Mouse (Mus musculus) midbrain, postnatal 0 days (tissue): Measurements from ENCODE around the gene Shisa2. TPM values are rescaled to one million over a fixed set of nuclear protein-coding genes. Genes with fewer than 3 reads are reported as not detected.

Experiments used
- ATAC-seq: fragments of 200-750 bp; cut with Nextera tagmentation; 2 replicates; pipeline ENCODE4 v1.8.0; 2017; ENCODE audit warnings: moderate number of reproducible peaks, mild to moderate bottlenecking, moderate TSS enrichment, moderate library complexity; ENCODE audit not compliant: low FRiP score
- DNase-seq: peaks from one replicate; pipeline ENCODE4 v3.0.0-alpha.2; 2015; ENCODE audit warnings: low spot score
- H3K27ac ChIP-seq: fragments of 300-500 bp; sonication (generic); 2 replicates; pipeline ENCODE4 v1.5.1; 2014; ENCODE audit warnings: low read depth, mild to moderate bottlenecking, low read length, mixed read lengths
- H3K27me3 ChIP-seq: fragments of 300-500 bp; sonication (generic); 2 replicates; pipeline ENCODE4 v1.6.1; 2014; ENCODE audit warnings: low read length, control low read depth, mixed read lengths; ENCODE audit not compliant: insufficient read depth
- H3K36me3 ChIP-seq: fragments of 300-500 bp; sonication (generic); 2 replicates; pipeline ENCODE4 v1.6.1; 2014; ENCODE audit warnings: low read length, control low read depth, mixed read lengths; ENCODE audit not compliant: insufficient read depth
- H3K4me1 ChIP-seq: fragments of 300-500 bp; sonication (generic); 2 replicates; pipeline ENCODE4 v1.6.1; 2014; ENCODE audit warnings: mild to moderate bottlenecking, control low read depth, antibody characterized with exemption, low read length, mixed read lengths; ENCODE audit not compliant: insufficient read depth
- H3K4me2 ChIP-seq: fragments of 300-500 bp; sonication (generic); 2 replicates; pipeline ENCODE4 v1.6.1; 2014; ENCODE audit warnings: low read depth, mild to moderate bottlenecking, low read length, mixed read lengths; ENCODE audit not compliant: poor library complexity, severe bottlenecking
- H3K4me3 ChIP-seq: fragments of 300-500 bp; sonication (generic); 2 replicates; pipeline ENCODE4 v1.5.1; 2014; ENCODE audit warnings: low read depth, mild to moderate bottlenecking, low read length, moderate library complexity
- H3K9ac ChIP-seq: fragments of 300-500 bp; sonication (generic); replicated peaks from 2 replicates; pipeline ENCODE4 v1.6.1; 2014; ENCODE audit warnings: mild to moderate bottlenecking, low read length, moderate library complexity, mixed read lengths; ENCODE audit not compliant: poor library complexity, severe bottlenecking
- H3K9me3 ChIP-seq: fragments of 300-500 bp; sonication (generic); 2 replicates; pipeline ENCODE4 v1.6.1; 2016; ENCODE audit warnings: low read length, control low read depth
- CTCF ChIP-seq: IDR thresholded peaks from 2 replicates; pipeline ENCODE4 v1.5.1; 2016; ENCODE audit warnings: antibody characterized with exemption, mild to moderate bottlenecking
- WGBS: fragments of 180-500 bp; shearing (Covaris S2); extraction: QIAGEN DNeasy Blood & Tissue Kit; methylation state at CpG from one replicate; pipeline ENCODE4 v1.1.7; 2014; 5-methylcytosine and 5-hydroxymethylcytosine counted together
- polyA plus RNA-seq: library from polyadenylated mRNA; unstranded; fragments of >200 nt; fragmentation: Nextera tagmentation; extraction: Ambion mirVana; gene quantifications from 2 replicates; pipeline ENCODE4 v1.2.1, GENCODE M21; 2015
- total RNA-seq: library from RNA; depleted of rRNA; stranded (reverse); fragments of >200 nt; gene quantifications from 2 replicates; pipeline ENCODE4 v1.2.3, GENCODE M21; 2014; rRNA removed

The Shisa2 gene
- total RNA-seq (15.1 and 21.0 TPM in 2 replicates), polyA plus RNA-seq (3.5 and 4.8 TPM in 2 replicates)

DNA sequence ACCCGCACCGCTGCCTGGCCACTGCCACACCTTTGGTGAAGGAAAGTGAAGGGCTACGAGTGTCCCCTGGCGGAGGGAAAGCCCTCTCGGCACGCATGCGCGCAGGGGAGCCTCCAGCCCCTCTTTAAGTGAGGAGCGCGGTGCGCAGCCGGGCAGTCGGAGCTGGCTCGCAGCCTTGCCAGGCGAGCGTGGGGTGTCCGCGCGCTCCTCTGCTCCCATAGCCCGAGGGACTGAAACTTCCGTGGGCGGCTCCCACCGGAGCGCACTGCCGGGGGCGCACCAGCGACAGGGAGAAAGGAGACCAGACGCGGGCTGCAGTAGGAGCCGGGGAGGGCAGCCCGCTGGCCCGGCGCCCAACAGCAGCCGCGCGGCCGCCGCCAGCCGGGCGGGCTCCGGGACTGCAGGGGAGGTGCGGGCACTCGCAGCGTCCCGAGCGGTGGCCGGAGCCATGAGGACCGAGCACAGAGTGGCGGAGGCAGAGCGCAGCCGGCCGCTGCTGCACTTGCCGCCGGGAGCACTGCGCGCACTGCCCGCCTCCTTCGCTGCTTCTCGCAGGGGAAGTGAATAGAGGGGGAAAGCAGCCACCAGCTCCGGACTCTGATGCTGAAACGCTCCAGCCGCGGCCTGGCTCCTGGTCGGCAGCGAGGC is at the start of gene Shisa2:
Gene Shisa2 (plus strand): TSS at position 151 of the 648 bp plus-strand sequence.
- under 1% methylated on average over 56 of the region's 65 CpGs for WGBS
- Histone ChIP-seq H3K27me3 (peaks cover 4% of the 10 kb centered on the region; the same call in 1 of the 2 replicates), H3K4me2 (peak within 1 kb of the TSS; percentile 76), H3K27ac (0 out of 2 replicates have a peak within 1 kb of the TSS, but pooled peaks have one; percentile 55), H3K4me3 (peak within 1 kb of the TSS; percentile 69), H3K9me3 (no peaks in the 10 kb centered on the region), H3K9ac (peak within 1 kb of the TSS; percentile 60), H3K36me3 (no peaks in the 10 kb centered on the region), H3K4me1 (no peaks in the 10 kb centered on the region)
- DNase-seq, result peak; percentile 86
- peak; percentile 78 for TF ChIP-seq CTCF
- ATAC-seq, result peak; percentile 84

DNA sequence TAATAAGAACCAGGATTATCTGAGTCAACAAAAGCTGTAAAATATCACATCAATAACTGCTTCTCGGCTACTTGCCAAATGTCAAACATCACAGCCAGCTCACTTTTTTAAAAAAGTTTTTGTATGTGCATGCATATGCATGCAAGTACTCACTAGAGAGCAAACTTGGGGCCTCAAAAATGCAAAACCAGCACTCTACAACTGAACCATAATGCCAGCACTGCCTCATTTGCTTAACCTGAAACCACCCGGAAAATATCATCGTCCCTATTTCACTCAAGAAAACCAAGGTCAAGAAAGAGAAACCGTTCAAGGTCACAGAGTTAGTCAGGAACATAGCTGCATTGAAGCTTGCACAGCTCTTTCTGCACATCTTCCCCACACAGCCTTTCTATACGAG is 48.7 kb upstream of the Shisa2 start:
- Histone ChIP-seq H3K27ac (no peak overlapping the region), H3K4me2 (no peak overlapping the region), H3K4me1 (no peaks in the 10 kb centered on the region), H3K9me3 (no peaks in the 10 kb centered on the region), H3K27me3 (no peaks in the 10 kb centered on the region), H3K4me3 (no peak overlapping the region), H3K9ac (no peak overlapping the region), H3K36me3 (peaks cover 29% of the 10 kb centered on the region)
- no peak for DNase-seq
- no peak for TF ChIP-seq CTCF
- 89% methylated on average over 5 of the region's 5 CpGs for WGBS
- no peak for ATAC-seq

DNA sequence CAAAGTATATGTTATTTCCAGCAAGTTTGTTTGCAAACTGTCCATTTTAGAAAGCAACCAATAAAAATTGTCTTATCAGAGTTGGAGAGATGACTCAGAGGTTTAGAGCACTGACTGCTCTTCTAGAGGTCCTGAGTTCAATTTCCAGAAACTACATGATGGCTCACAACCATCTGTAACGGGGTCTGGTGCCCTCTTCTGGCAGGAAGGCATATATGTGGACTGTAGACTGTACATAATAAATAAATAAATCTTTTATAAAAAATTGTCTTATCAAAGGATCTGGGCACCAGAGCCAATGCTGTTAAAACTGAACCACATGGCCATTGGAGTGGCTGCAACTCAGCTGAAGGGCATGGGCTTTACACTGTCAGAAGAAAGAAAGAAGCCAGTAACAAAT is 34.5 kb upstream of the Shisa2 start:
- Histone ChIP-seq H3K4me1 (no peaks in the 10 kb centered on the region), H3K9me3 (no peaks in the 10 kb centered on the region), H3K27ac (no peak overlapping the region), H3K4me2 (no peak overlapping the region), H3K36me3 (peaks cover 37% of the 10 kb centered on the region), H3K27me3 (no peaks in the 10 kb centered on the region), H3K9ac (no peak overlapping the region), H3K4me3 (no peak overlapping the region)
- TF ChIP-seq CTCF, result peak; percentile 50
- WGBS, result 77% methylated on average over 1 of the region's 1 CpGs
- DNase-seq, result no peak
- no peak for ATAC-seq

GRCm38 (mm10) chr14:59591901-59592300 is 33.2 kb upstream of the Shisa2 start:
- Histone ChIP-seq H3K4me2 (no peak overlapping the region), H3K27me3 (no peaks in the 10 kb centered on the region), H3K4me3 (no peak overlapping the region), H3K4me1 (peaks cover 3% of the 10 kb centered on the region; the same call in 1 of the 2 replicates), H3K36me3 (peaks cover 25% of the 10 kb centered on the region), H3K9ac (no peak overlapping the region), H3K27ac (no peak overlapping the region), H3K9me3 (no peaks in the 10 kb centered on the region)
- no peak for TF ChIP-seq CTCF
- no peak for ATAC-seq
- DNase-seq, result no peak
- 69% methylated on average over 8 of the region's 8 CpGs for WGBS

DNA sequence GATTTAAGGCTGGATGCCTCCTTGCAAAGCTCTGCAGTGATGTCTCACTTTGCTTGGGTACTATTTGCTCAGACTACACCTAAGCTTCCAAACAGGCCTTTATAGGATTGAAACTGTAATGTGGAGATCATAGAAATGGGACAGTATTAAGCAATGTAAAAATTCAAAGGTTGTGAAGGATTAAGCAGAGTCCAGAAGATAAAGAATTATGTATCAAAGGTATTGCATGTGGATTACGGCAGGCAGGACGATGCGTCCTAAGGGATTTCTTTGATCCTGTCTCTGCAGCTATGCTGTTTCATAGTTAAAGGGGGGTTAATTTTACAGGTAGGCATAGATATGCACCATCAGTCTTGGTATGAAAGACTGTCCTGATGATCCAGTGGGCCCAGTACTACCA is 32.5 kb upstream of the Shisa2 start:
- Histone ChIP-seq H3K27me3 (no peaks in the 10 kb centered on the region), H3K4me1 (peaks cover 5% of the 10 kb centered on the region; the same call in 1 of the 2 replicates), H3K9me3 (no peaks in the 10 kb centered on the region), H3K27ac (no peak overlapping the region), H3K9ac (no peak overlapping the region), H3K36me3 (peaks cover 25% of the 10 kb centered on the region), H3K4me3 (no peak overlapping the region), H3K4me2 (no peak overlapping the region)
- 82% methylated on average over 3 of the region's 3 CpGs for WGBS
- ATAC-seq (no peak), DNase-seq (no peak)
- no peak for TF ChIP-seq CTCF

DNA sequence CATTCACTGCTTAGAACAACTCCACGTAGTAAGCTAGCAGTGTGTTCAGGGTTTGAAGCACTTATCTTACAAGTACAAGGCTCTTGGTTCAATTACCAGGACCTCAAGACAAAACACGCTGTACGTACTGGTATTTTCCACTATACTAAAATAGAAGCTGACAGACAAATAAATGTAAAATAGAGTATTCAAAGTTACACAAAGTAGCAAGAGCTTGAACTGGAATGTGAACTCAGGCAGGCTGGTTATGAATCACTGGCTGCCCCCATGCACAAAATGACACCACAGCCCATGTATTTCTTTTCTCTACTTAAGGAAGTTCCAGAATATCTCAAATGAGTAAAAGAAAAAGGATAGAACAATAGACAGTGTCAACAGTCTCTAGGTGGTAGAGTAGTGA is 30.1 kb upstream of the Shisa2 start:
- Histone ChIP-seq H3K27me3 (no peaks in the 10 kb centered on the region), H3K9ac (no peak overlapping the region), H3K9me3 (no peaks in the 10 kb centered on the region), H3K36me3 (peaks cover 8% of the 10 kb centered on the region; the same call in 1 of the 2 replicates), H3K4me1 (peaks cover 5% of the 10 kb centered on the region; the same call in 1 of the 2 replicates), H3K4me3 (no peak overlapping the region), H3K27ac (no peak overlapping the region), H3K4me2 (no peak overlapping the region)
- TF ChIP-seq CTCF, result no peak
- WGBS, result 92% methylated on average over 3 of the region's 3 CpGs
- no peak for DNase-seq
- ATAC-seq, result no peak
